In genomic region chr7:99306640-99307039, GRCm38 (mm10) we compare ENCODE assay signal across 14 mouse cellular contexts. TPM values are rescaled to one million over a fixed set of nuclear protein-coding genes. Genes with fewer than 3 reads are reported as not detected.
DNase-seq lines count a peak whose midpoint lies in the region; ATAC-seq and TF ChIP-seq lines count a peak whose summit lies in the region.
"Had no signal": no experiment of that assay in that cellular context is flagged by ENCODE, and none has a peak within 500 bp of the region (broad histone marks: within the 10 kb centered on the region; RNA-seq: fewer than 3 reads in every experiment).

No protein-coding gene starts in this region.

- H3K27ac ChIP-seq in forebrain, embryonic 15.5 days (replicated peaks), result 0 out of 2 replicates have a peak overlapping the region, but pooled peaks have one; percentile 19
- no peak overlapping the region for H3K27ac ChIP-seq in forebrain, embryonic 14.5 days (ENCODE audit: low read depth, low read length)
- H3K27ac ChIP-seq in lung, postnatal 0 days (ENCODE audit: low read length), result peak overlapping the region; percentile 15; the same call in 1 of the 2 replicates
- peak overlapping the region; percentile 55 for H3K27ac ChIP-seq in hindbrain, embryonic 12.5 days
- H3K27ac ChIP-seq in neural tube, embryonic 15.5 days (replicated peaks), result peak overlapping the region; percentile 35; the same call in 1 of the 2 replicates
- H3K27ac ChIP-seq: heart, embryonic 15.5 days; liver, embryonic 14.5 days; macrophage had no signal

- H3K4me3 ChIP-seq in forebrain, embryonic 15.5 days, result no peak overlapping the region
- H3K4me3 ChIP-seq in forebrain, embryonic 14.5 days (ENCODE audit: low read depth, low read length), result no peak overlapping the region
- H3K4me3 ChIP-seq in lung, postnatal 0 days (ENCODE audit: low read depth, low read length), result no peak overlapping the region
- no peak overlapping the region for H3K4me3 ChIP-seq in lung, adult 2 months (replicated peaks; ENCODE audit: extremely low read depth, low read depth, low read length)
- no peak overlapping the region for H3K4me3 ChIP-seq in hindbrain, embryonic 12.5 days
- H3K4me3 ChIP-seq in neural tube, embryonic 15.5 days (replicated peaks), result no peak overlapping the region
- H3K4me3 ChIP-seq: heart, embryonic 15.5 days had no signal

- H3K4me2 ChIP-seq in forebrain, embryonic 15.5 days (replicated peaks), result no peak overlapping the region
- no peak overlapping the region for H3K4me2 ChIP-seq in forebrain, embryonic 14.5 days (ENCODE audit: low read length)
- no peak overlapping the region for H3K4me2 ChIP-seq in lung, postnatal 0 days (replicated peaks; ENCODE audit: low read depth, low read length)
- H3K4me2 ChIP-seq in hindbrain, embryonic 12.5 days (replicated peaks), result no peak overlapping the region
- no peak overlapping the region for H3K4me2 ChIP-seq in neural tube, embryonic 15.5 days
- H3K4me2 ChIP-seq: heart, embryonic 15.5 days had no signal

- H3K36me3 ChIP-seq in forebrain, embryonic 15.5 days, result no peaks in the 10 kb centered on the region
- no peaks in the 10 kb centered on the region for H3K36me3 ChIP-seq in forebrain, embryonic 14.5 days (ENCODE audit: control insufficient read depth, insufficient read depth, low read length)
- H3K36me3 ChIP-seq in lung, postnatal 0 days (ENCODE audit: insufficient read depth, low read length), result no peaks in the 10 kb centered on the region
- no peaks in the 10 kb centered on the region for H3K36me3 ChIP-seq in hindbrain, embryonic 12.5 days
- no peaks in the 10 kb centered on the region for H3K36me3 ChIP-seq in neural tube, embryonic 15.5 days
- H3K36me3 ChIP-seq: heart, embryonic 15.5 days had no signal

- H3K27me3 ChIP-seq in forebrain, embryonic 15.5 days, result no peaks in the 10 kb centered on the region
- H3K27me3 ChIP-seq in forebrain, embryonic 14.5 days (replicated peaks; ENCODE audit: control insufficient read depth, insufficient read depth, low read length), result no peaks in the 10 kb centered on the region
- no peaks in the 10 kb centered on the region for H3K27me3 ChIP-seq in lung, postnatal 0 days (replicated peaks; ENCODE audit: insufficient read depth, low read length)
- H3K27me3 ChIP-seq in hindbrain, embryonic 12.5 days, result no peaks in the 10 kb centered on the region
- H3K27me3 ChIP-seq in neural tube, embryonic 15.5 days (replicated peaks), result no peaks in the 10 kb centered on the region
- H3K27me3 ChIP-seq: heart, embryonic 15.5 days had no signal

- 40% methylated on average over 3 of the region's 3 CpGs for WGBS in forebrain, embryonic 15.5 days
- WGBS in forebrain, embryonic 14.5 days, result 37% methylated on average over 3 of the region's 3 CpGs
- 41% methylated on average over 3 of the region's 3 CpGs for WGBS in lung, postnatal 0 days
- WGBS in lung, adult 2 months, result 75% methylated on average over 3 of the region's 3 CpGs
- 14% methylated on average over 3 of the region's 3 CpGs for WGBS in hindbrain, embryonic 12.5 days
- 31% methylated on average over 3 of the region's 3 CpGs for WGBS in neural tube, embryonic 15.5 days

- TF ChIP-seq POLR2A in lung, adult 2 months (IDR thresholded peaks at IDR 0.05; ENCODE audit: borderline replicate concordance, extremely low read depth, low read depth, low read length), result no peak

- no peak for TF ChIP-seq EP300 in lung, postnatal 0 days (IDR thresholded peaks at IDR 0.05)

- no peaks in the 10 kb centered on the region for H3K9me3 ChIP-seq in forebrain, embryonic 15.5 days
- no peaks in the 10 kb centered on the region for H3K9me3 ChIP-seq in forebrain, embryonic 14.5 days (replicated peaks; ENCODE audit: control insufficient read depth, low read length)
- H3K9me3 ChIP-seq in lung, postnatal 0 days (ENCODE audit: low read length), result no peaks in the 10 kb centered on the region
- no peaks in the 10 kb centered on the region for H3K9me3 ChIP-seq in hindbrain, embryonic 12.5 days (replicated peaks)
- H3K9me3 ChIP-seq in neural tube, embryonic 15.5 days (replicated peaks), result no peaks in the 10 kb centered on the region
- H3K9me3 ChIP-seq: heart, embryonic 15.5 days had no signal

- TF ChIP-seq CTCF in lung, postnatal 0 days (IDR thresholded peaks at IDR 0.05), result no peak
- no peak for TF ChIP-seq CTCF in lung, adult 2 months (IDR thresholded peaks at IDR 0.05; ENCODE audit: insufficient read depth, low read length)

- no peak for ATAC-seq in forebrain, embryonic 15.5 days (replicated peaks)
- ATAC-seq in forebrain, embryonic 14.5 days, result no peak
- no peak for ATAC-seq in lung, postnatal 0 days
- no peak for ATAC-seq in hindbrain, embryonic 12.5 days (ENCODE audit: low FRiP score)
- ATAC-seq in neural tube, embryonic 15.5 days (ENCODE audit: low FRiP score), result no peak

- no peak overlapping the region for H3K9ac ChIP-seq in forebrain, embryonic 15.5 days (replicated peaks)
- no peak overlapping the region for H3K9ac ChIP-seq in forebrain, embryonic 14.5 days (ENCODE audit: low read length)
- no peak overlapping the region for H3K9ac ChIP-seq in lung, postnatal 0 days (replicated peaks; ENCODE audit: low read depth)
- no peak overlapping the region for H3K9ac ChIP-seq in hindbrain, embryonic 12.5 days
- H3K9ac ChIP-seq in neural tube, embryonic 15.5 days (replicated peaks), result no peak overlapping the region
- H3K9ac ChIP-seq: heart, embryonic 15.5 days; liver, embryonic 14.5 days had no signal

- peaks cover 29% of the 10 kb centered on the region for H3K4me1 ChIP-seq in forebrain, embryonic 15.5 days
- peaks cover 21% of the 10 kb centered on the region for H3K4me1 ChIP-seq in forebrain, embryonic 14.5 days (ENCODE audit: control insufficient read depth, insufficient read depth, low read length)
- no peaks in the 10 kb centered on the region; the same call in 1 of the 2 replicates for H3K4me1 ChIP-seq in lung, postnatal 0 days (ENCODE audit: insufficient read depth, low read depth, low read length)
- no peaks in the 10 kb centered on the region for H3K4me1 ChIP-seq in lung, adult 2 months (ENCODE audit: control insufficient read depth, insufficient read depth, low read length)
- peaks cover 66% of the 10 kb centered on the region for H3K4me1 ChIP-seq in hindbrain, embryonic 12.5 days
- peaks cover 78% of the 10 kb centered on the region for H3K4me1 ChIP-seq in neural tube, embryonic 15.5 days

- DNase-seq in forebrain, embryonic 14.5 days (ENCODE audit: low spot score), result no peak
- no peak for DNase-seq in lung, postnatal 0 days (ENCODE audit: low spot score)
- no peak for DNase-seq in lung, adult 2 months
- DNase-seq in gastrocnemius, postnatal 36 days, result no peak
- no peak for DNase-seq in cerebellum, adult 9-11 months
- DNase-seq: adrenal gland, adult 8-10 months; cerebellum, adult 11 months; kidney, adult 9 months had no signal

- intact Hi-C loops in gastrocnemius, postnatal 36 days (cut with DNase I), result no loop called here

RNA-seq across cellular contexts. Expression of gene Map6, which starts 39.4 kb away (rescaled TPM):
- 77.8 and 80.9 TPM in 2 replicates for polyA plus RNA-seq in forebrain, embryonic 15.5 days (2015; fragmentation: Nextera tagmentation; extraction: Ambion mirVana)
- 46.2 and 62.4 TPM in 2 replicates for polyA plus RNA-seq in forebrain, embryonic 14.5 days (2014; fragmentation: Nextera tagmentation; extraction: Ambion mirVana)
- polyA plus RNA-seq in lung, postnatal 0 days (2015; fragmentation: Nextera tagmentation; extraction: Ambion mirVana), result 29.6 and 35.9 TPM in 2 replicates
- polyA plus RNA-seq in lung, adult 2 months (2012; rRNA removed), result 24.2 and 25.4 TPM in 2 replicates
- polyA plus RNA-seq in hindbrain, embryonic 12.5 days (2016; fragmentation: Nextera tagmentation; extraction: Ambion mirVana), result 103 and 105 TPM in 2 replicates
- 120 and 146 TPM in 2 replicates for polyA plus RNA-seq in neural tube, embryonic 15.5 days (2015; fragmentation: Nextera tagmentation; extraction: Ambion mirVana)
- 1 to 10 TPM; 3.1 to 3.4 TPM for total RNA-seq in gastrocnemius, postnatal 36 days (2021)

RNA-seq across cellular contexts. Expression of gene Serpinh1, which starts 46.4 kb away (rescaled TPM):
- polyA plus RNA-seq in forebrain, embryonic 15.5 days (2015; fragmentation: Nextera tagmentation; extraction: Ambion mirVana), result 210 and 215 TPM in 2 replicates
- 102 and 115 TPM in 2 replicates for polyA plus RNA-seq in forebrain, embryonic 14.5 days (2014; fragmentation: Nextera tagmentation; extraction: Ambion mirVana)
- polyA plus RNA-seq in lung, postnatal 0 days (2015; fragmentation: Nextera tagmentation; extraction: Ambion mirVana), result 579 and 666 TPM in 2 replicates
- polyA plus RNA-seq in lung, adult 2 months (2012; rRNA removed), result 364 and 388 TPM in 2 replicates
- 838 and 891 TPM in 2 replicates for polyA plus RNA-seq in hindbrain, embryonic 12.5 days (2016; fragmentation: Nextera tagmentation; extraction: Ambion mirVana)
- 332 and 435 TPM in 2 replicates for polyA plus RNA-seq in neural tube, embryonic 15.5 days (2015; fragmentation: Nextera tagmentation; extraction: Ambion mirVana)
- total RNA-seq in gastrocnemius, postnatal 36 days (2021), result 100 to 1,000 TPM in 1 of 2 experiments, 10 to 100 TPM in 1; 69.4 to 103 TPM
